Mouse (Mus musculus): ENCODE data around the gene Gpr152.

- TF ChIP-seq CTCF (IDR thresholded peaks at IDR 0.05; ENCODE audit: insufficient read depth, low read depth, low read length) (no peak), POLR2A (IDR thresholded peaks at IDR 0.05; ENCODE audit: insufficient read depth, low read depth, low read length) (no peak)
These were observed 19.1 kb upstream of the Gpr152 start for GRCm38 (mm10) chr19:4120496-4120895.

All from olfactory bulb, adult 2 months (tissue).